In the genomic region with DNA sequence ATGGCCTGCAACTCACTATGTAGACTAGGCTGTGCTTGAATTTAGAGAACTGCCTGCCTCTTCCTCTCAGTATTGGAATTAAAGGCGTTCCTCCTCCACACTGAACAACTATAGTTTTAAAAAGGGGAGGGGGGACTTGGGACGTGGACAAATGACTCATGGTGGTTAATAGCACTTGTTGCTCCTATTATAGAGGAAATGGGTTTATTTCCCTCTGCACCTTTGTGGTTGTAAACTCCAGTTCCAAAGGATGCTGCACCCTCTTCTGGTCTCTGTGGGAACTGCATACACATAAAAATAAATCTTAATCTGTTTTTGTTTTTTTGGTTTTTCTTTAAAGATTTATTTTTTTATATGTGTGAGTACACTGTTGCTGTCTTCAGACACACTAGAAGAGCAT, we compare ENCODE assay signal across 1 mouse cellular context.
TF ChIP-seq lines count a peak whose summit lies in the region.

No protein-coding gene starts in this region.

TF ChIP-seq in MEL, 35 proteins besides CTCF, POLR2A, EP300 and RAD21 (continued from another document):
- no peak for TF ChIP-seq GATA1 (IDR thresholded peaks at IDR 0.05; ENCODE audit: low read depth, low read length)
- peak; percentile 53 for TF ChIP-seq ZNF384 (IDR thresholded peaks at IDR 0.05; ENCODE audit: low read depth, low read length)
- TF ChIP-seq SIN3A (IDR thresholded peaks at IDR 0.05; ENCODE audit: low read length), result peak; percentile 77
- TF ChIP-seq RCOR1 (IDR thresholded peaks at IDR 0.05; ENCODE audit: low read depth, low read length), result peak; percentile 75
- no peak for TF ChIP-seq NRF1 (IDR thresholded peaks at IDR 0.05; ENCODE audit: insufficient read depth, low read depth, low read length, poor library complexity, severe bottlenecking)
